Comparison of ENCODE assay signal across 10 mouse cellular contexts in genomic region chr12:100280972-100281794, GRCm38 (mm10).
DNase-seq lines count a peak whose midpoint lies in the region; ATAC-seq lines count a peak whose summit lies in the region.
"Had no signal": no experiment of that assay in that cellular context is flagged by ENCODE, and none has a peak within 500 bp of the region (broad histone marks: within the 10 kb centered on the region; RNA-seq: fewer than 3 reads in every experiment).

No protein-coding gene starts in this region.

- no peak overlapping the region for H3K9ac ChIP-seq in forebrain, embryonic 12.5 days
- no peak overlapping the region for H3K9ac ChIP-seq in forebrain, embryonic 16.5 days (replicated peaks; ENCODE audit: low read depth, low read length)

- H3K4me1 ChIP-seq in forebrain, embryonic 12.5 days, result peaks cover 40% of the 10 kb centered on the region
- peaks cover 25% of the 10 kb centered on the region for H3K4me1 ChIP-seq in forebrain, embryonic 16.5 days (replicated peaks; ENCODE audit: control insufficient read depth, insufficient read depth, low read length)
- H3K4me1 ChIP-seq in heart, embryonic 10.5 days, result peaks cover 30% of the 10 kb centered on the region

- no peaks in the 10 kb centered on the region for H3K27me3 ChIP-seq in forebrain, embryonic 12.5 days
- H3K27me3 ChIP-seq in forebrain, embryonic 16.5 days (replicated peaks; ENCODE audit: control insufficient read depth, insufficient read depth, low read length), result no peaks in the 10 kb centered on the region
- no peaks in the 10 kb centered on the region for H3K27me3 ChIP-seq in heart, embryonic 10.5 days (ENCODE audit: insufficient read depth, poor library complexity, severe bottlenecking)
- H3K27me3 ChIP-seq: CH12.LX had no signal

- H3K4me2 ChIP-seq in forebrain, embryonic 12.5 days, result no peak overlapping the region
- H3K4me2 ChIP-seq in forebrain, embryonic 16.5 days (ENCODE audit: low read length), result no peak overlapping the region

- ATAC-seq in forebrain, embryonic 12.5 days (ENCODE audit: low FRiP score), result no peak
- ATAC-seq in forebrain, embryonic 16.5 days, result no peak
- ATAC-seq in frontal cortex, adult (ENCODE audit: low TSS enrichment), result no peak

- DNase-seq in heart, embryonic 10.5 days (ENCODE audit: low spot score), result no peak
- DNase-seq in kidney, adult 9 months, result peak; percentile 92
- peak; percentile 39 for DNase-seq in lung, postnatal 10 days
- DNase-seq in retina, postnatal 1 day, result no peak
- no peak for DNase-seq in Muller cell, postnatal 12 days (ENCODE audit: inconsistent ontology term)

- H3K4me3 ChIP-seq in forebrain, embryonic 12.5 days (replicated peaks), result no peak overlapping the region
- no peak overlapping the region for H3K4me3 ChIP-seq in forebrain, embryonic 16.5 days (replicated peaks; ENCODE audit: low read length)
- H3K4me3 ChIP-seq in heart, embryonic 10.5 days, result no peak overlapping the region
- H3K4me3 ChIP-seq: myocyte had no signal

- H3K27ac ChIP-seq in forebrain, embryonic 12.5 days, result peak overlapping the region; percentile 80; the same call in 1 of the 2 replicates
- H3K27ac ChIP-seq in forebrain, embryonic 16.5 days (ENCODE audit: low read length), result no peak overlapping the region; the same call in 1 of the 2 replicates
- H3K27ac ChIP-seq in heart, embryonic 10.5 days, result peak overlapping the region; percentile 44

- H3K36me3 ChIP-seq in forebrain, embryonic 12.5 days (replicated peaks), result no peaks in the 10 kb centered on the region
- H3K36me3 ChIP-seq in forebrain, embryonic 16.5 days (ENCODE audit: control insufficient read depth, insufficient read depth), result no peaks in the 10 kb centered on the region
- no peaks in the 10 kb centered on the region for H3K36me3 ChIP-seq in heart, embryonic 10.5 days

- no peaks in the 10 kb centered on the region for H3K9me3 ChIP-seq in forebrain, embryonic 12.5 days
- H3K9me3 ChIP-seq in forebrain, embryonic 16.5 days (ENCODE audit: control insufficient read depth, low read length), result no peaks in the 10 kb centered on the region
- no peaks in the 10 kb centered on the region for H3K9me3 ChIP-seq in heart, embryonic 10.5 days

- WGBS in forebrain, embryonic 12.5 days, result 84% methylated on average over 4 of the region's 4 CpGs
- 89% methylated on average over 4 of the region's 4 CpGs for WGBS in forebrain, embryonic 16.5 days
- 75% methylated on average over 4 of the region's 4 CpGs for WGBS in heart, embryonic 10.5 days

Comparison
In these comparisons a context has a peak if more than half of its experiments do, and no peak if none do; other contexts are left out.
1. DNase-seq: peak in kidney, adult 9 months (single experiment) and lung, postnatal 10 days (single experiment); none in heart, embryonic 10.5 days (single experiment), retina, postnatal 1 day (single experiment) and Muller cell, postnatal 12 days (single experiment).